Mouse (Mus musculus): Measurements from ENCODE around the gene Stard7. TPM values are rescaled to one million over a fixed set of nuclear protein-coding genes. Genes with fewer than 3 reads are reported as not detected.

Stard7 gene
- 100 to 1,000 TPM; 189 to 201 TPM for total RNA-seq (2021)

GRCm38 (mm10) chr2:127269491-127270299 is at the start of gene Stard7:
Gene Stard7 (plus strand): TSS chr2:127270218.
- intact Hi-C loops (cut with DNase I), result no loop called here
- peak; percentile 96 for DNase-seq (ENCODE audit: extremely low spot score in 1 of 2, low spot score in 2 of 2)

- intact Hi-C loops (cut with DNase I), result loop anchor here (10.0 kb wide), 2 partner anchors 390 to 1400 kb away; no protein-coding TSS in a partner anchor
- DNase-seq (ENCODE audit: extremely low spot score in 1 of 2, low spot score in 2 of 2), result no peak
These were observed 44.8 kb upstream of the Stard7 start for GRCm38 (mm10) chr2:127225261-127225660.

- DNase-seq (ENCODE audit: extremely low spot score in 1 of 2, low spot score in 2 of 2), result no peak
- intact Hi-C loops (cut with DNase I), result loop anchor here (5.0 to 10.0 kb wide), 2 partner anchors 423 to 496 kb away; no protein-coding TSS in a partner anchor
These were observed 32.0 kb upstream of the Stard7 start for GRCm38 (mm10) chr2:127237897-127238610.

GRCm38 (mm10) chr2:127240065-127240464 is 30.0 kb upstream of the Stard7 start:
- no peak for DNase-seq (ENCODE audit: extremely low spot score in 1 of 2, low spot score in 2 of 2)

GRCm38 (mm10) chr2:127247592-127248333 is 22.3 kb upstream of the Stard7 start, which contains the start of the genes Ciao1 and Tmem127:
Gene Ciao1 (minus strand): TSS chr2:127247816.
Gene Tmem127 (plus strand): TSS chr2:127247908.
- peak; percentile 98 to 99 for DNase-seq (ENCODE audit: extremely low spot score in 1 of 2, low spot score in 2 of 2)
- intact Hi-C loops (cut with DNase I), result no loop called here

More at GRCm38 (mm10) chr2:127240065-127240464, 30.0 kb upstream of the Stard7 start:
- intact Hi-C loops (cut with DNase I), result no loop called here

GRCm38 (mm10) chr2:127248334-127249004 is 21.5 kb upstream of the Stard7 start:
- DNase-seq (ENCODE audit: extremely low spot score in 1 of 2, low spot score in 2 of 2), result peak; percentile 31 to 69
- intact Hi-C loops (cut with DNase I), result no loop called here

GRCm38 (mm10) chr2:127250291-127251008 is 19.6 kb upstream of the Stard7 start:
- intact Hi-C loops (cut with DNase I), result loop anchor here (10.0 kb wide), 1 partner anchor 304 kb away; no protein-coding TSS in a partner anchor
- DNase-seq (ENCODE audit: extremely low spot score in 1 of 2, low spot score in 2 of 2), result no peak

GRCm38 (mm10) chr2:127251457-127251856 is 18.6 kb upstream of the Stard7 start:
- no peak for DNase-seq (ENCODE audit: extremely low spot score in 1 of 2, low spot score in 2 of 2)
- intact Hi-C loops (cut with DNase I), result loop anchor here (10.0 kb wide), 1 partner anchor 303 kb away; no protein-coding TSS in a partner anchor

- intact Hi-C loops (cut with DNase I), result loop anchor here (10.0 kb wide), 1 partner anchor 303 kb away; no protein-coding TSS in a partner anchor
- no peak for DNase-seq (ENCODE audit: extremely low spot score in 1 of 2, low spot score in 2 of 2)
These were observed 18.0 kb upstream of the Stard7 start for GRCm38 (mm10) chr2:127251880-127252527.

- no peak for DNase-seq (ENCODE audit: extremely low spot score in 1 of 2, low spot score in 2 of 2)
- intact Hi-C loops (cut with DNase I), result loop anchor here (10.0 kb wide), 1 partner anchor 302 kb away; no protein-coding TSS in a partner anchor
These were observed 17.2 kb upstream of the Stard7 start for GRCm38 (mm10) chr2:127252787-127253186.

- intact Hi-C loops (cut with DNase I), result loop anchor here (10.0 kb wide), 1 partner anchor 300 kb away; no protein-coding TSS in a partner anchor
- DNase-seq (ENCODE audit: extremely low spot score in 1 of 2, low spot score in 2 of 2), result no peak
These were observed 15.3 kb upstream of the Stard7 start for GRCm38 (mm10) chr2:127254604-127255134.

GRCm38 (mm10) chr2:127255294-127255693 is 14.7 kb upstream of the Stard7 start:
- intact Hi-C loops (cut with DNase I), result loop anchor here (10.0 kb wide), 1 partner anchor 300 kb away; no protein-coding TSS in a partner anchor
- no peak for DNase-seq (ENCODE audit: extremely low spot score in 1 of 2, low spot score in 2 of 2)

- DNase-seq (ENCODE audit: extremely low spot score in 1 of 2, low spot score in 2 of 2), result no peak
- intact Hi-C loops (cut with DNase I), result loop anchor here (10.0 kb wide), 1 partner anchor 295 kb away; no protein-coding TSS in a partner anchor
These were observed 10.7 kb upstream of the Stard7 start for GRCm38 (mm10) chr2:127259340-127259739.

- intact Hi-C loops (cut with DNase I), result no loop called here
- no peak for DNase-seq (ENCODE audit: extremely low spot score in 1 of 2, low spot score in 2 of 2)
These were observed 7.5 kb upstream of the Stard7 start for GRCm38 (mm10) chr2:127262480-127262879.

GRCm38 (mm10) chr2:127267854-127268253 is 2.2 kb upstream of the Stard7 start:
- intact Hi-C loops (cut with DNase I), result no loop called here
- no peak for DNase-seq (ENCODE audit: extremely low spot score in 1 of 2, low spot score in 2 of 2)

GRCm38 (mm10) chr2:127270300-127271041 is 453 bp downstream of the Stard7 start:
- peak; percentile 76 to 92 for DNase-seq (ENCODE audit: extremely low spot score in 1 of 2, low spot score in 2 of 2)
- intact Hi-C loops (cut with DNase I), result no loop called here

Measured in left cerebral cortex, postnatal 10 days (tissue).